Mouse (Mus musculus) cerebellum, adult 2 months (tissue): ENCODE measurements around the gene Boc.

Experiments
- CTCF ChIP-seq: fragments of 200-500 bp; IDR thresholded peaks from 2 replicates; pipeline ENCODE4 v1.5.1; 2011; ENCODE audit warnings: low read depth, mild to moderate bottlenecking, control low read depth, low read length, moderate library complexity, borderline replicate concordance; ENCODE audit not compliant: insufficient read depth
- POLR2A ChIP-seq: fragments of 200-500 bp; IDR thresholded peaks from 2 replicates; pipeline ENCODE4 v1.6.1; 2011; ENCODE audit warnings: low read length, control low read depth, borderline replicate concordance; ENCODE audit not compliant: insufficient read depth

DNA sequence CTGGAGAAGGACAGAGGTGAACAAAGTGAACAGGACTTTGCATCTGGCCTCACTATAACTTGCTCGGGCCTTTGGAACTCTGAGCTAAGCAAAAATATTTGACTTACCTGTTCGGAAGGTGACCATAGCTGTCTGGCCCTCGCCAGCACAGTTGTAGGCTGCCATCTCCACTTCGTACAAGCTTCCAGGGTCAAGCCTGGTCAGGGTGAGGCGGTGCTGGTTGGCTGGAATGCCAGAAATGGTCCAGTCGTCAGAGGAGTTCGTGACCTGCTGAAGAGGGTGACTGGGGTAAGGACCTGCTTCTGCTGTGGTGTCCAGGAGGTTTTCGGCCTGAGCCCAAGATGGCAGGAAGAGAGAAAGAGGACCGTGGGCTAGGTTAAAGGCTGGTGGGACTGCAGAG, 66.0 kb downstream of the Boc start:
- no peak for TF ChIP-seq CTCF
- TF ChIP-seq POLR2A: no peak
